Mouse (Mus musculus) activated CD4-positive, CD25-positive, alpha-beta regulatory T cell, adult 4 months (primary cell): ENCODE data around the gene Cyp2g1. TPM values are rescaled to one million over a fixed set of nuclear protein-coding genes. Genes with fewer than 3 reads are reported as not detected.
"Not testable (repeated sequence)": the region's sequence is repeated elsewhere in the genome, so short reads cannot be mapped to it uniquely, and the experiment has no call there.

ENCODE experiments used
- ATAC-seq: one replicate; pipeline ENCODE4 v1.8.0; 2017
- polyA plus RNA-seq, 2 experiments: library from polyadenylated mRNA; unstranded; fragments of 100-300 nt; shearing (Covaris generic); gene quantifications; one replicate each; pipeline ENCODE4 v1.2.1; 2017

The Cyp2g1 gene
- polyA plus RNA-seq: not detected

- no peak for ATAC-seq
Measured at GRCm38 (mm10) chr7:26808592-26808991, at the start of gene Cyp2g1. Gene Cyp2g1 (plus strand): TSS chr7:26808892.

GRCm38 (mm10) chr7:26767084-26767483 lies 41.6 kb upstream of the Cyp2g1 start:
- no peak for ATAC-seq

- ATAC-seq: no peak
Measured at GRCm38 (mm10) chr7:26769881-26770470, 38.7 kb upstream of the Cyp2g1 start.

- ATAC-seq: no peak
Measured at GRCm38 (mm10) chr7:26772866-26773586, 35.7 kb upstream of the Cyp2g1 start.

- no peak for ATAC-seq
Measured at GRCm38 (mm10) chr7:26775866-26776265, 32.8 kb upstream of the Cyp2g1 start.

GRCm38 (mm10) chr7:26777806-26778205 lies 30.9 kb upstream of the Cyp2g1 start:
- ATAC-seq: no peak

- ATAC-seq: no peak
Measured at GRCm38 (mm10) chr7:26778474-26778873, 30.2 kb upstream of the Cyp2g1 start.

GRCm38 (mm10) chr7:26779799-26780416 lies 28.8 kb upstream of the Cyp2g1 start:
- ATAC-seq: peak; percentile 54

- ATAC-seq: no peak
Measured at GRCm38 (mm10) chr7:26780510-26780909, 28.2 kb upstream of the Cyp2g1 start.

GRCm38 (mm10) chr7:26780998-26781766 lies 27.5 kb upstream of the Cyp2g1 start:
- no peak for ATAC-seq

GRCm38 (mm10) chr7:26781767-26782131 lies 26.9 kb upstream of the Cyp2g1 start:
- no peak for ATAC-seq

- no peak for ATAC-seq
Measured at GRCm38 (mm10) chr7:26783163-26783562, 25.5 kb upstream of the Cyp2g1 start.

GRCm38 (mm10) chr7:26786013-26786412 lies 22.7 kb upstream of the Cyp2g1 start:
- ATAC-seq: not testable (repeated sequence)

- no peak for ATAC-seq
Measured at GRCm38 (mm10) chr7:26789984-26790383, 18.7 kb upstream of the Cyp2g1 start.

GRCm38 (mm10) chr7:26800104-26800503 lies 8.6 kb upstream of the Cyp2g1 start:
- no peak for ATAC-seq

GRCm38 (mm10) chr7:26800996-26801395 lies 7.7 kb upstream of the Cyp2g1 start:
- ATAC-seq: no peak

- not testable (repeated sequence) for ATAC-seq
Measured at GRCm38 (mm10) chr7:26831556-26832292, 23.0 kb downstream of the Cyp2g1 start.

- ATAC-seq: not testable (repeated sequence)
Measured at GRCm38 (mm10) chr7:26832668-26833067, 24.0 kb downstream of the Cyp2g1 start.

GRCm38 (mm10) chr7:26835059-26835458 lies 26.4 kb downstream of the Cyp2g1 start, which contains the start of gene Cyp2a5:
Gene Cyp2a5 (plus strand): TSS chr7:26835305.
- not testable (repeated sequence) for ATAC-seq

GRCm38 (mm10) chr7:26843400-26843799 lies 34.7 kb downstream of the Cyp2g1 start:
- not testable (repeated sequence) for ATAC-seq

- not testable (repeated sequence) for ATAC-seq
Measured at GRCm38 (mm10) chr7:26850063-26850462, 41.4 kb downstream of the Cyp2g1 start.
